Mouse (Mus musculus) liver, embryonic 14.5 days (tissue): ENCODE results near the gene Slc45a1.

ENCODE experiments used
- CTCF ChIP-seq: IDR thresholded peaks from 2 replicates; pipeline ENCODE4 v1.5.1; 2016; ENCODE audit warnings: antibody characterized with exemption, low read depth, control low read depth
- EP300 ChIP-seq: IDR thresholded peaks from 2 replicates; pipeline ENCODE4 v1.6.1; 2016; ENCODE audit warnings: antibody characterized with exemption, low read depth

- TF ChIP-seq CTCF (no peak), EP300 (no peak)
These were observed 23.3 kb upstream of the Slc45a1 start for GRCm38 (mm10) chr4:150675274-150675673.
